Mouse (Mus musculus) CD4-positive helper T cell, adult 2 months (primary cell): ENCODE data around the gene Plekhg6.

Experiments used
- DNase-seq: peaks from one replicate; pipeline ENCODE4 v3.0.0-alpha.2; 2012; ENCODE audit warnings: low read depth, missing footprints, low spot score

Plekhg6 gene

GRCm38 (mm10) chr6:125380372-125381360 is at the start of gene Plekhg6:
Plekhg6 (minus strand) TSS chr6:125380793.
- DNase-seq = no peak

- DNase-seq = no peak
Observed at GRCm38 (mm10) chr6:125429741-125430140, 49.1 kb upstream of the Plekhg6 start.

GRCm38 (mm10) chr6:125426383-125427360 is 46.1 kb upstream of the Plekhg6 start:
- peak; percentile 87 for DNase-seq

- DNase-seq = peak; percentile 71
Observed at GRCm38 (mm10) chr6:125425205-125426090, 44.9 kb upstream of the Plekhg6 start.

GRCm38 (mm10) chr6:125424156-125424555 is 43.6 kb upstream of the Plekhg6 start:
- no peak for DNase-seq

GRCm38 (mm10) chr6:125423507-125423906 is 42.9 kb upstream of the Plekhg6 start:
- DNase-seq = no peak

GRCm38 (mm10) chr6:125423099-125423498 is 42.5 kb upstream of the Plekhg6 start:
- DNase-seq = no peak

- peak; percentile 89 for DNase-seq
Observed at GRCm38 (mm10) chr6:125422051-125422822, 41.6 kb upstream of the Plekhg6 start.

GRCm38 (mm10) chr6:125420458-125421063 is 40.0 kb upstream of the Plekhg6 start:
- no peak for DNase-seq

GRCm38 (mm10) chr6:125418744-125419143 is 38.2 kb upstream of the Plekhg6 start:
- DNase-seq = peak; percentile 76

GRCm38 (mm10) chr6:125413326-125413725 is 32.7 kb upstream of the Plekhg6 start:
- DNase-seq = no peak

- no peak for DNase-seq
Observed at GRCm38 (mm10) chr6:125411661-125412060, 31.1 kb upstream of the Plekhg6 start.

- DNase-seq = no peak
Observed at GRCm38 (mm10) chr6:125410995-125411547, 30.5 kb upstream of the Plekhg6 start.

GRCm38 (mm10) chr6:125410551-125410950 is 30.0 kb upstream of the Plekhg6 start:
- no peak for DNase-seq

- no peak for DNase-seq
Observed at GRCm38 (mm10) chr6:125407657-125408056, 27.1 kb upstream of the Plekhg6 start.

GRCm38 (mm10) chr6:125407224-125407623 is 26.6 kb upstream of the Plekhg6 start:
- DNase-seq = no peak

GRCm38 (mm10) chr6:125405461-125406382 is 25.1 kb upstream of the Plekhg6 start:
- DNase-seq = no peak

GRCm38 (mm10) chr6:125389853-125390252 is 9.3 kb upstream of the Plekhg6 start:
- no peak for DNase-seq
